Mouse (Mus musculus): ENCODE results near the gene Slirp. TPM values are rescaled to one million over a fixed set of nuclear protein-coding genes. Genes with fewer than 3 reads are reported as not detected.

Gene Slirp
- 100 to 1,000 TPM; 148 to 166 TPM for total RNA-seq (2021)
- long read RNA-seq, experiment 1, transcript Slirp-204 (4 exons, 2,701 nt) = major isoform, 176 of 248 reads
- long read RNA-seq, experiment 1, partial matches to known transcripts = 60 of 248 reads
- long read RNA-seq, experiment 1, other reads (novel, unspliced or antisense) = 9 of 248 reads
- long read RNA-seq, experiment 2, transcript Slirp-204 (4 exons, 2,701 nt) = major isoform, 143 of 222 reads
- long read RNA-seq, experiment 2, partial matches to known transcripts = 69 of 222 reads
- long read RNA-seq, experiment 2, other reads (novel, unspliced or antisense) = 7 of 222 reads

DNA sequence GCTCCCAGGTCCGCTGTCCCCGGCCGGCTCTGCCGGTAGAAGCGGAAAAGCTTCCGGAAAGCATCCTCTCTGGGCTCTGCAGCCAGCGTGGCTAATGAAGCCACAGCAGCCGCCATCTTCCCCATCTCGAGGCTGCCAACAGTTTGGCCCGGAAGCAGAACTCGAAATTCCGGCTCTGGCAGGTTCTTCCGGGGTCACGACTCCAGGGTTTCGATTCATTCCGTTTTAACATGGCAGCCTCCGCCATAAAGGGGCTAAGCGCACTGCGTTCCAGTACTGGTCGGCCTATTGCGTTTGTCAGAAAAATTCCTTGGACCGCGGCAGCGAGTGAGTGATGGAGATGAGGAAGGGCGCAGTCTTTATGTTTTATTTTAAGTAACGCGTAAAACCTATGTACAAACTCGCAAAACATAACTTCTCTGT is at the start of gene Slirp, which contains the start of gene Alkbh1:
Gene Slirp, plus strand, starts transcription at position 197 of the 423 bp plus-strand sequence.
Gene Alkbh1, minus strand, starts transcription at position 318 of the 423 bp plus-strand sequence.
- DNase-seq = peak; percentile 93 to 94

DNA sequence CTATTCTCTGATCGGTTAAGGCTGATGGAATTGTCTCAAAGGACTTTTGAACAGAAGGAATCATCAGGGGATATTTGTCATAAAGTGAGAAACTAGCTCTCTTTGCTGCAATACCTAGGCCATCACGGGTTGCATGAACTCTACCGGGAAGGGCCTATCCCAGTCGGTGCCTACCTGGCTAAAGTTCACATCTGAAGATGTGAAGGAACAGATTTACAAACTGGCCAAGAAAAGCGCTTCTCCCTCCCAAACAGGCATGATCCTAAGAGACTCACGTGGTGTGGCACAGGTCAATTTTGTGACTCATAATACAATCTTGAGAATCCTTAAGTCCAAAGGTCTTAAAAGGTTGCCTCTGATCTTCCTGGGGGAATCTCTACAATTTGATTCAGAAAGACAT is 49.4 kb upstream of the Slirp start:
- no peak for DNase-seq

DNA sequence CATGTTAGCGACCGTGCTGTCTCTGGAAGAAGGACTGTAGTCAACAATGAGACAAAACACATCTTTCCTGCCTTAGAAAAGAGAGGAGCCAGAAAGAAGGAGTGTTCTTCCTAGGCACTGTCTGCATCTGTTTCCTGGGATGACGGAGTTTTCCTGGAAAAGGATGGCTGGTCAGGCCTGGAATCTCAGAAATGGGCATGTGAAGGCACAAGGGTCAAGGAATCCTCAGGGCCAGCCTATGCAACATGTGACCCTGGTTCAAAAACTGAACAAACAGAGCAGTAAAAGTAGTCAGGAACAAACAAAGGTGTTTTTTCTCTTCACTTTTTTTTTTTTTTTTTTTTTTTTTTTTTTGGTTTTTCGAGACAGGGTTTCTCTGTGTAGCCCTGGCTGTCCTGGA is 46.6 kb upstream of the Slirp start:
- DNase-seq = no peak

DNA sequence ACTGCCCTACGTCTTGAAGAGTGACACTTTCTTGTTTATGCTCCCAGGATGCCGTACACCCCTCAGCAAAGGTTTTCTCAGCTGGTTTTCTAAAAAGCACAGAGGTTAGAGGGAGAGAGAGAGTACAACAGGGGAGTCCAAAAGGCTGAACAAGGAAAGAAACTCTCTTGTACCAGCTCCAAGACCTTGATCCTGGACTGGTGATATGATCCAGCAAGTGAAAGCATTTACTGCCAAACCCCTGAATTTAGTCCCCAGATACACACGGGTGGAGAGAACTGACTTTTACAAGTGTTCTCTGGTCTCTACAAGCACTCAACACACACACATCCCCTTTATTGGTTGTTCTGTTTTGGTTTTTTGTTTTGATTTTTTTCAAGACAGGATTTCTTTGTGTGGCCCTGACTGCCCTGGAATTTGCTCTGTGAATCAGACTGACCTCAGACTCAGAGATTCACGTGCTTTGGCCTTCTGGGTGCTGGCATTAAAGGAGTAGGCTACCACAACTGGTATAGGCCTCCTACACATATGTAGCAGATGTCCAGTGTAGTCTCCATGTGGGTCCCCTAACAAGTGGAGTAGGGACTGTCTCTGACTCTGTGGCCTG is 45.8 kb upstream of the Slirp start:
- no peak for DNase-seq

DNA sequence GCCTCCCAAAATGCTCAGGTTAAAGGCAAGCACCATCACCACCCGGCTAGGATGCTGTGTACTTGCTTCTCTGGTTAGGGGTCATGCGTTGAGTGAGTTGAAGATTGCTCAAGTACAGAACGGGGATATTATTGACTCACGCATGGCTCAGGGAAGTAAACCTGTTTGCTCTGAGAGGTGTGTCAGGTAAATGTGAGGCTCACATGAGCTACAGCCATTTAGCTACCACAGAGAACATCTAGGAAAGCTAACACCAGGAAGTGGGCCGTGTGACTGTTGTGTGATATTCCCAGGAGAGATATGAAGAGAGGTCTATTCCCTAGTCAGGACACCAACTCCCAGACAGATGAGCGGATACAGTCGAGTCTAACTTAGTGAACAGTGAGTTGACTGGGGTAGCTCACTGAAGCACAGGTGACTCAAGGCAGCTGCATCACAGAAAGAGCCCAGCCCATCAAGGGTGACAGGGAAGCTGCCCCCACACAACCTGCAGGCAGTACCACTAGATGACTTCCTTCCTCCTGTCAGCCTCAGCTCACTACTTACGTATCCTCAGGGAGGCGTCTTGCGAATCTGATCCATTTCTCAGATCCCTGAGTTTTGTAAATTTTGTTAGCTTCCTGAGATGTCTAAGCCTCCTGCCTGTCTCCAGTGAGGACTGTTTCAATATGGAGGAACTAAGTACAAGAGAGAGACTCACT is 44.4 kb upstream of the Slirp start:
- no peak for DNase-seq

DNA sequence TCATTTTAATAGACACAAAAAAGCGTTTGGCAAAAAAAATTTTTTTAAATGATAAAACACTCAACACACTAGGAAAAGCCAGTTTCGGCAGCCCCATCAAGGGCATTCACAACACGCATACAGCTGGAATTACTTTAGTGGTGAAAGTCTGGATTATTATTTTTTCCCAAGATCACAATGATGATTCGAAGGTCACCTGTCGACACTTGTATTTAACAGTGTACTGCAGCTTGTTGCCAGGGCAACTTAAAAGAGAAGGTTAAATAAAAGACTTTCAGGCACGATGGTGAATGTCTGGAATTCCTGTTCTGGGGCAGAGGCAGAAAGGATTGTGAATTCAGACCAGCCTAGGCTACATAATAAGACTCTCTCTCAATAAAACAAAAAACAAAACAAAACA is 41.8 kb upstream of the Slirp start:
- DNase-seq = no peak

DNA sequence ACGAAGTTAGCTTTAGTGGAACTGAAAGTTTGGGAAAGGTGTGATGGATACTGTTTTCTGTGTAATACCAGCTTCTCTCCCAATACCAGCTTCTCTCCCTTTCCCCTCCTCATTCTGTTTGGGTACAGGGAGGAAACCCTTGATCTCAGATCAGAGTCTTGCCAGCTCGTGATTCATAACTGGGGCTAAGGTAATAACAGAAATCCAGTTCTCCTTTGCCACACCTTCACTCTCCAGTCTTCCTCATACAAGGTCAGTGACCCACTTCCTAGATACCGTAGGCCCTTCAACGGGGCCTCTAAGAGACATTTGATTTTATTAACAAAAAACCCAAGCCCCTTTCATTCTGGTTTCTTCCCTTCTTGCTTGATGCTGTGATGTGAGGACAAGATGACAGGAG is 38.5 kb upstream of the Slirp start:
- DNase-seq = no peak

DNA sequence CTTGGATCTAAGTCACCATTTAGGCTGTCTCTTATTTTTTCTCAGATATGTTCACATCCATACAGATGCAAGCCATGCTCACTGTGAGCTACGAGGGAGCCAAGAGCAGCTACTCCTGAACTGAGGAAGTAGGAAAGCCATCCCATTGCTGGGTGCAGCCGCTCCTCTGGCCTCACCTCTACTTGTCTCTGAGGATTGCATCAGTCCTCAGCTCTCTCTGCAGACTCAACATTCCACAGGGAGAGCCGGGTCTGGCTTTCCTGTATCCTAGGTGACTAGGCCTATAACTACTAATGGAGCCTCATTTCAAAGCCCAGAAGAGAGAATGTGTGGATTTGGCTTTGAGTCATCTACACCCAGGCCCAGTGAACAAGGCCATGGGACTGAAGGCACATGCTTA is 38.0 kb upstream of the Slirp start:
- no peak for DNase-seq

DNA sequence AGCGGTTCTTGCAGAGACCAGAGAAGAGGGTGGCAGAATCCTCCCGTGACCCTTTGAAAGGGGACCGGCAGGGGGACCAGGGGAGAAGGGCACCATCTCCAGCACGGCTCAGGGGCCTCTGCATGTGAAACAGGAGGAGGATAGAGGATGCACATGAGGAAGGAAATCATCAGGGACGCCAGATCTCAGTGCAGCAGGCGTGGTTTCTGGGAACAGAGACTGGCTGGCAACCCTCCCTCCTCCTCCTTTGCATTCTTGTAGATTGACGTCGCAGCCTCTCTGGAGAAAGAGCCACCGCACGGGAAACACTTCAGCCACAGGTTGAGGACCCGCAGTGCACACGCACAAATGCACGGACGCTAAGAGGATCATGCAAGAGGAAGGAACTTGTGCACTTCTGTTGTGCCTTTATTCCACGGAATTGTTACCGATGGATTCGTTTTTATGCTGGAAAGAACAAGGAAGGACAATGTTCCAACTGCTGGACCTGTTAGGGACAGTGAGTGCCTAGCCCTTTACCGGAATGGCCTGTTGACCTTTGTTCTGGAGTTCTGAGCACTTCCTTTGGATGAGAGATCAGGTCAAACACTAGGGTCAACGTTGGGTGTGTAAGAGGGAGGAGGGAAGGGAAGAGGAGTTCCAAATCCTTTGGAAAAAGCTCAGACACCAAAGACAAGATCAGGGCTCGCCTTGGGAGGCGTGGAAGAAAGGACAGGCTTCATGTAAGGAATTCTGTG is 35.7 kb upstream of the Slirp start:
- peak; percentile 71 to 85 for DNase-seq

DNA sequence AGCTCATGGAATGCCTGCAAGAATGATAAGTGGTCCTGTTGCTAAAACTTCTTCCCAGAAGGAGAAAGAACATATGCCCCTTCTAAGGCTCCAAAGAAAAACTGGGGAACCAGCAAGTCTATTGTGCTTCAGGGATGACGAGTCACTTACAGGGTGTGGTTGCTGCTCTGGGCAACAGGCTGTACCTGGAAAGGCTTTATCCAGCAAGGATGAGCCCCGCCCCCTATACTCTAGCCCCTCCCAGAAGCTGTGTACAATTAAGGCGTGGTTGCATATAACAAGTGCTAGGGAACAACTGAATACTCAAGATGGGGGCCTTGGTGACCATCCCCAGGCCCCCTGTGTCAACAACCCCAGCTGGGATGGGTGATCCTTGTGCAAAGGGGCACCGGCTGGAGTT is 34.6 kb upstream of the Slirp start:
- DNase-seq = no peak

DNA sequence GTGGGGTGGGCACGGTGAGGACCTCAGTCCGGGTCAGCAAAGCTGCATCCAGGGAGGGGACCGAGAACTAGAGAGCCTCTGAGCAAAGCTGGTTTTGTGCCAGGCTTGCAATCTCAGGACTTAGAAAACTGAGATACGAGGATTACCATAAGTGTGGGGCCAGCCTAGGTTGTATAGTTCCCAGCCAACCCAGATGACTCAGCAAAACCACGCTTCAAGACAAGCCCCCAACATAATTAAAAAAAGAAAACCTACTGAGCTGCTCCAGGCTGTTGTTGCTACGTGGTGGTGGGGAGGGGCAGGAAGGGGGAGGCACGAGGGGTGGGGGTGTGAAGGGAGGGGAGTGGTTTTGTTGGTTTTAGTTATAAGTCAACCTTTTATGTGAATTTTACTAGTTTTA is 32.7 kb upstream of the Slirp start:
- DNase-seq = no peak

DNA sequence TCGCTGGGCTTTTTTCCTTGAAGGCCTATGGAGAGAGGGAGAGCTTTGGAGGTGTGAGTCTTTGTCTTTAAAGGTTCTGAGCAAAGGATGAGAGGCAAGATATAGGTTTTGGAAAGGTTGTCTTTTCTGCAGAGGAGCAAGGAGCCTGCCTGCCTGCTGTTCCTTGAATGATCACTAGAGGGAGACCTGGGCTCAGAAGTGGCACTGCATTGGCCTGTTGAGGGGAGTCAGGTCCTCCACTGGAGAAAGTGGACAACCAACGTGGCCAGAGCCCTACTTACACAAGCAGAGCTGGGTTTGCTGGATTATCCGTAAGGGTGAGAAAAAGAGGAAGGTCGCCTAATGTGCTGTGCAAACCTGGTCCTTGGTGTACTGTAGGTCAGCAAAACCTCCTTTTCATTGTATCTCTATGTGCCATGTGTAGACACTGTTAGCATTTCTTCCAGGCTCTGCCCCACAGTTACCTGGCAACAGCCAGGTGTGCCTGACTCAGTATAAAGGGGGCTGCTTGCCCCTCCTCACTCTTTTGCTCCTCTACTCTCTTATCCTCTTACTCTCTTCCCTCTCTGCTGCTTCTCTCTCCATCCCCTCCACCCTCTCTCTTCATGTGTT is 30.4 kb upstream of the Slirp start:
- peak; percentile 66 to 89 for DNase-seq

DNA sequence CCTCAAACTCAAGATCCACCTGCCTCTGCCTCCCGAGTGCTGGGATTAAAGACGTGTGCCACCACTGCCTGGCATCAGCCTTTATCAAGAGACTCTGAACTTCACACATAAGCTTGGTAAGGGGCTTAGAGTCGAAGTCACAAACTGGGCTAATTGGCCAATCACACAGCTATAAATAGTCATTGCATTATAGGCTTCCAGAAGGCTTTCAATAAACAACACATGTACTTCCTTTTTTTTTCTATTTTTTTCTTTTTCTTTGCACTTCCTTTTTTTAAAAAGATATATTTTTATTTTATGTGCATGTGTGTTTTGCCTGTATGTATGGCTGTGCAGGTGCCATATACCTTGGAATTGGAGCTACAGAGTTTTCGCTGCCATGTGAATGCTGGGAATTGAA is 28.3 kb upstream of the Slirp start:
- DNase-seq = no peak

DNA sequence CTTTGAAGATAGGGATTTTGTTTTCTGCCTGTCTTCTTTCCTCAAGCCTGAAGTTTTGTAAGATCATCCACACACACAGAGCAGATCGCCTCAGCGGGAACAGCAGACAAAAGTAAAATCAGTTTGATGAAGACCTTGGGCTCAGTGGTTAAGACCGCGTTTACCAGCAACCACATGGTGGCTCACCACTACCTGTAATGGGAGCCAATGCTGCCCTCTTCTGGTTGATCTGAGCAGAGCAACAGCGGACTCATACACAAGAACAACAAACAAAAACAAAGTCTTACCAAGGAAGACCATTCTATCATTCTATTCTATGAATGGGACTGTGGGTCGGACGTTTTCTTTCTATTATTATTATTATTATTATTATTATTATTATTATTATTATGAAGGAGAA is 27.0 kb upstream of the Slirp start:
- DNase-seq = peak; percentile 59 to 80

DNA sequence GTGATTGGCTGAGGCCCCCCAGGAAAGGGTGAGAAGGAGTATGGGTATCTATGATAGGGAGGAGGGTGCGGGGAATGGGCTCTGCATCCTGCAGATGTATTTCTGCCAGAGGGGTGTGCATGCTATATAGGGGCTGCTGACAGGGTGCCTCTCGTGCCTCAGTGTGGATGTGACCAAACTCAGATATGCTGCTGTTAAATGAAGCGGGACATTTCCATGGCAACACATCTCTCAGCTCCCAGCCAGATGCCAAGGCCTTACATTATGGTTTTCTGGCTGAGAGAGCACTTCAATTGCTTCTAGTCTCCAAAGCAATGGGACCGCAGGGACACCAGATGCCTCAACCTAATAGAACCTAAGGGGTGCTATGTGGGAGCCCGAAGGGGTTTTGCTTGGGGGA is 24.8 kb upstream of the Slirp start:
- DNase-seq = no peak

DNA sequence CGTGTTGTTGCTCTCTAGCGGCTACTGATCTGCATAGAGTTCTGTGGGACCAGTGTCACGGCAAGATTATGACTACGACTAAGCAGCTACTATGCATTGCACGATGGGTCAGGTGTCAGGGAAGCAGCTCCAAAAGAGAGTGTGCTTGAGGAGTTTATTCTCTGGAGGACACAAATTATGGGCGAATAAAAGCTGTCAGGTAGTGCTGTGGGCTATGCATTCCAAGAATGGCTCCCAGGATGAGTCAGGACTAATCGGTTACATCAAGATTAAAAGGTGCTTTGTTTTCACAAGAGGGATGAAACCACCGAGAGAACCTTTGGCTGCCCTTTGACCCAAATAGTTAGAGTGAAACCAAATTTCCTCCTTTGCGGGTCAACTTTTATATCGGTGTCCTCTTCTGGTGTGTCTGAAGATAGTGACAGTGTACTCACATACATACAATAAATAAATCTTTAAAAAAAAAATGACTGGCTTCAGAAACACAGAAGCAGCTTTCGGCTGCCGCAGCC is 23.7 kb upstream of the Slirp start:
- no peak for DNase-seq

DNA sequence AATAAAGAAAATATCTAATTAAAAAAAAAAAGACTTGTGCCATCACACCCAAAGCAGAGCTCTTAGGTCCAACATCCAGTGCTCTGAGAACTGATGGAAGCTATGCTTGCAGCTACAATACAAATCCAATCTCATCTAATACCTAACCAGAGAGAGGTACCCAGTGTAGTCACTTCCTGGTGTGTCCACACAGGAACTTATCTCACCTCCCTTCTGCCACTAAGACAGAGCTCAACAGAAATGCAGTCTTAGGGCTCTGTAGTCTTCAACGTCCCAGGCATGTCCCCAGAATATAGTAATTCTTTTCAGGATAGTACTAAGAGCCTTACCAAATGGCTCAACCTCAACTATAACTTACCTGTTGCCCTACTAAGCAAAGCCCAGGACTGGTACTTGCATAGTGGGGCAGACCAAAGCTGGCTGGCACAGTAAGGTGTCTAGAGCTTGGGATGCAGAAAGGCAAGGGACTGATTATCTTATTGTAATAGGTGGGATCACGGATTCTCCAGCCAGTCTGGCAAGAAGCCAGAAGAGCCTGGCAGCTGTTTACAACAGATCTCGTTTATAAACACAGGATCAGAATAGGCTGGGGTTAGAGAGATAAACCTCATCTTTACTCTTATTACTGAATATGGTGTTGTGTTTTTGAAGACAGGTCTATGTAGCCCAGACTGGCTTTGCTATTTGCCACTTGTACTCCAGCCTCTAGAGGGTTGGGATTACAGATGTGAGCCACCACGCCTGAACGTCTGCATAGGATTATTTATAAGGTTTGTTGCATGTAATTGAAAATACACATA is 21.8 kb upstream of the Slirp start:
- no peak for DNase-seq

DNA sequence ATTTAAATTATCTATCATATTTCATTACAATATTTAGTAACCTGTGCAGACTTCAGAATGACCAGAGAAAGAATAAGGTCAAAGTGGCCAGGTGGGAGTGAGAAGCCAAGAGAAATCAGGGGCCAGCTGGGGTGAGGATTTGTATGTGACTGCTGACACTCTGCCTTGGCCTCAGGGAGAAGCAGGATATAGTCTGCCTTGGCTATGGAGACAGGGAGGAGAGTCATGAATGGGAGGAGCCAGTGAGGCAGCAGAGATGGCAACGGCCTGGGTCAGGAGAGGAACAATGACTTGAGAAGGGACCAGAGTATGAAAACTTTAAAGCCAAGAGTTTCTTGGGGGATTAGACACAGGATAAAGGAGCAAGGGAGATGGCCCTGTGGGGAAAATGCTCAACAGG is 20.0 kb upstream of the Slirp start:
- DNase-seq = no peak

DNA sequence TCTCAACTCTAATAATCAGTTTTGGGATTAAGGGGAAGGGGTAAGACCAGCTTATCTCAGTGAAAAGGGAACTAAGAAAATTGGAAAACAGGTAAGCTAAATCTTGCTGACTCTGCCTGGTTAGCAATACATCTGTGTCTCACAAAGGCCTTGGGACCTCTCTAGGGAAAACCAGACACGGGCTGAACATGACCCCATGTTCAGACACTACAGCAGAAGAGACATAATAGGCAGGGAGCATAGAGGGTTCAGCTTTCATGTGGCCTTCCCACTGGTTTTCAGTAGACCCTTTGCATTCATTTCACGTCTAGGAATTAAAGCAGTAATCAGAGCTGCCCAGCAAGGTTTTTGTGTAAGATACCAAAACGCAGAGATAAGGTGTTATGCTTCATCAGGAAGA is 19.2 kb upstream of the Slirp start:
- no peak for DNase-seq

DNA sequence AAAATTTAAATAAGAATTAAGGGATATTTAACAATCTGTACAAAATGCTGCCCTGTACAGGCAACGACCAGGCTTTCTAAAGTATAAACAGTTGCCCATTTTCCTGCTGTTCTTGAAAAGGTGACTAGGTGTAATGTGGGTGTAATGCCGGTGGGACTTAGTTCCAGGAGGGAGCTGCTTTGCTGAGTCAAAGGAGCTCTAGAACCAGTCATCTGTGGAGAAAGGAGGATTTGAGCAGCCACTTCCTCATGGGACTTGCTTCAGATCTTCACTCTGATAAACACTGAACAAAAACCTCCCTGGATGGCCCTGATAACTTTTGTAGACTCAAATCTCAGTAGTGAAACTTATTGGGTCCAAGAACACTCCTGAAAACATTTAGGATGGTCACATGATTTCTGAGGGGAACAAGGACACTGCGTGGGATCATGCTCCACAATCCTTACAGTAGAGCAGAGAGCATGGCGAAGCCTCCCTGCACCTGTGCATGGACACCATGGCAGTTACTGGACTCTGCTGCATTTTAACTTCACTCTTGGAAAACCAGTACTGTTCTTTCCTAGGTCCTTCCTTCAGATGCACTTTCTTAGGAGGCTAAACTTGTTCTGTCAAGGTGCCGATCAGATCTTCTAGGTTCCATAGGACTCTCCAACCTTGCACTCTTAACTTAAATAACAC is 17.2 kb upstream of the Slirp start:
- DNase-seq = no peak

DNA sequence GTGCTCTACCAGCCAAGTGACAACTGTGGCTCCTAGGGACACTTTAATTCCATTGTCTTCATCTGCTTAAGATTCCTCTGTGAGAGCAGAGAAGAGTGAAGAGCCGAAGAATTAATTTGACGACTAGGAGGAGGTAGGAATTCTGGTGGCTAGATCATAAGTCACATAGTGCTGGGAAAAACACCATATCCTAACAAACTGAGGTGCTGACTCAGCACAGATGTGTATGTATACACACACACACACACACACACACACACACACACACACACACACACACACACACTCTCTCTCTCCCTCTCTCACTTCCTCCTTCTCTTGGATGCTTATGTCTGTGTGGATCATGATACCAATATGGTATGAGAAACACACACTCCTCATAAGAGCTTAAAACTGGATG is 15.4 kb upstream of the Slirp start:
- no peak for DNase-seq
